Comparison of ENCODE assay signal across 8 mouse cellular contexts in genomic region chr10:83361643-83362382, GRCm38 (mm10). TPM values are rescaled to one million over a fixed set of nuclear protein-coding genes. Genes with fewer than 3 reads are reported as not detected.
DNase-seq lines count a peak whose midpoint lies in the region; ATAC-seq and TF ChIP-seq lines count a peak whose summit lies in the region.

No protein-coding gene starts in this region.

- H3K4me1 ChIP-seq in liver, adult 2 months (ENCODE audit: control insufficient read depth, insufficient read depth, low read length), result peaks cover 2% of the 10 kb centered on the region; the same call in 1 of the 2 replicates
- H3K4me1 ChIP-seq in embryonic facial prominence, embryonic 14.5 days (ENCODE audit: control insufficient read depth, insufficient read depth, low read length), result peaks cover 11% of the 10 kb centered on the region
- no peaks in the 10 kb centered on the region for H3K4me1 ChIP-seq in hindbrain, postnatal 0 days (ENCODE audit: insufficient read depth, low read length)

- no peak for ATAC-seq in Patski
- no peak for ATAC-seq in embryonic facial prominence, embryonic 14.5 days (ENCODE audit: low read depth)
- ATAC-seq in hindbrain, postnatal 0 days, result no peak
- ATAC-seq in megakaryocyte progenitor cell, adult 5-6 weeks (replicated peaks; ENCODE audit: poor library complexity), result peak; percentile 49

- peak overlapping the region; percentile 73 for H3K4me2 ChIP-seq in embryonic facial prominence, embryonic 14.5 days (ENCODE audit: low read depth, low read length)
- peak overlapping the region; percentile 87; the same call in 1 of the 2 replicates for H3K4me2 ChIP-seq in hindbrain, postnatal 0 days (ENCODE audit: low read depth, low read length)

- H3K9ac ChIP-seq in liver, adult 2 months (ENCODE audit: low read depth, low read length), result no peak overlapping the region
- H3K9ac ChIP-seq in embryonic facial prominence, embryonic 14.5 days (ENCODE audit: low read depth, low read length), result no peak overlapping the region; the same call in 1 of the 2 replicates
- H3K9ac ChIP-seq in hindbrain, postnatal 0 days (replicated peaks; ENCODE audit: low read length), result no peak overlapping the region

- TF ChIP-seq CTCF in liver, adult 2 months (IDR thresholded peaks at IDR 0.05; ENCODE audit: low read depth, low read length), result peak; percentile 19; the same call in 1 of the 2 replicates
- TF ChIP-seq CTCF in Patski (IDR thresholded peaks at IDR 0.05), result peak; percentile 67
- peak; percentile 68 for TF ChIP-seq CTCF in hindbrain, postnatal 0 days (IDR thresholded peaks at IDR 0.05; ENCODE audit: low read depth)

- no peak overlapping the region for H3K27ac ChIP-seq in liver, adult 2 months (replicated peaks; ENCODE audit: insufficient read depth, low read depth, low read length)
- H3K27ac ChIP-seq in embryonic facial prominence, embryonic 14.5 days (replicated peaks; ENCODE audit: low read depth, low read length), result no peak overlapping the region
- H3K27ac ChIP-seq in hindbrain, postnatal 0 days, result no peak overlapping the region

- no peak for TF ChIP-seq POLR2A in liver, adult 2 months (IDR thresholded peaks at IDR 0.05; ENCODE audit: extremely low read depth, insufficient read depth, low read length)

- WGBS in liver, adult 2 months, result 65% methylated on average over 5 of the region's 5 CpGs
- WGBS in embryonic facial prominence, embryonic 14.5 days, result 42% methylated on average over 5 of the region's 5 CpGs
- WGBS in hindbrain, postnatal 0 days, result 39% methylated on average over 5 of the region's 5 CpGs

- in situ Hi-C loops in Patski (cut with MboI; ENCODE audit: low pct_unique_long_range_greater_than_20kb), result loop anchor here (5.0 kb wide), 1 partner anchor 180 kb away; the partner anchor contains the start of gene Washc4

- DNase-seq in liver, adult 2 months (ENCODE audit: extremely low read depth, low read depth, low spot score), result peak; percentile 22
- DNase-seq in liver (no peak), Patski (ENCODE audit: low read depth, low spot score) (no peak)
- DNase-seq in embryonic facial prominence, embryonic 14.5 days (ENCODE audit: low spot score), result peak; percentile 56
- peak; percentile 69 for DNase-seq in hindbrain, postnatal 0 days (ENCODE audit: low spot score)
- no peak for DNase-seq in urinary bladder, postnatal 4 days (ENCODE audit: low spot score in 2 of 2)
- no peak for DNase-seq in natural killer cell, adult 2 months (ENCODE audit: low spot score in 2 of 2)

- no peak overlapping the region for H3K4me3 ChIP-seq in liver, adult 2 months (ENCODE audit: insufficient read depth, low read depth, low read length)
- H3K4me3 ChIP-seq in embryonic facial prominence, embryonic 14.5 days (ENCODE audit: low read depth, low read length), result peak overlapping the region; percentile 88; the same call in 1 of the 2 replicates
- no peak overlapping the region for H3K4me3 ChIP-seq in hindbrain, postnatal 0 days (ENCODE audit: low read length)

- no peaks in the 10 kb centered on the region for H3K9me3 ChIP-seq in embryonic facial prominence, embryonic 14.5 days (ENCODE audit: control insufficient read depth, low read length)
- H3K9me3 ChIP-seq in hindbrain, postnatal 0 days (ENCODE audit: low read length), result no peaks in the 10 kb centered on the region

- no peaks in the 10 kb centered on the region for H3K27me3 ChIP-seq in liver, adult 2 months (ENCODE audit: control insufficient read depth, insufficient read depth, low read length)
- no peaks in the 10 kb centered on the region for H3K27me3 ChIP-seq in Patski
- H3K27me3 ChIP-seq in embryonic facial prominence, embryonic 14.5 days (replicated peaks; ENCODE audit: control insufficient read depth, insufficient read depth, low read length), result no peaks in the 10 kb centered on the region
- no peaks in the 10 kb centered on the region for H3K27me3 ChIP-seq in hindbrain, postnatal 0 days (ENCODE audit: insufficient read depth, low read length)

- CTCF ChIA-PET in Patski (lab: Charles Lee), result no interaction called here

- POLR2A ChIA-PET in Patski (lab: Charles Lee), result interaction anchor here (0.7 kb wide), 1 partner anchor 498 kb away, joined by 4 read pairs; no protein-coding TSS in a partner anchor

- peaks cover 13% of the 10 kb centered on the region for H3K36me3 ChIP-seq in liver, adult 2 months (ENCODE audit: control insufficient read depth, insufficient read depth, low read length)
- peaks cover 41% of the 10 kb centered on the region for H3K36me3 ChIP-seq in embryonic facial prominence, embryonic 14.5 days (ENCODE audit: control insufficient read depth, insufficient read depth, low read length)
- H3K36me3 ChIP-seq in hindbrain, postnatal 0 days (ENCODE audit: insufficient read depth, low read length), result peaks cover 32% of the 10 kb centered on the region

- peaks cover 7% of the 10 kb centered on the region; the same call in 1 of the 2 replicates for H3K79me2 ChIP-seq in liver, adult 2 months (ENCODE audit: control insufficient read depth, insufficient read depth, low read length)

RNA-seq across cellular contexts. Expression of gene D10Wsu102e, which starts 1.8 kb away (rescaled TPM):
- total RNA-seq in liver, adult 2 months (2014; rRNA removed), result 0.28 and 0.34 TPM in 2 replicates
- polyA plus RNA-seq in liver, adult 2 months (2012; rRNA removed), result 0.12 and 0.13 TPM in 2 replicates
- 0.90 TPM for polyA plus RNA-seq in Patski (2021)
- polyA plus RNA-seq in embryonic facial prominence, embryonic 14.5 days (2014; fragmentation: Nextera tagmentation; extraction: Ambion mirVana), result 0.60 and 0.63 TPM in 2 replicates
- total RNA-seq in hindbrain, postnatal 0 days (2014; rRNA removed), result 2.1 and 2.2 TPM in 2 replicates
- polyA plus RNA-seq in hindbrain, postnatal 0 days (2015; fragmentation: Nextera tagmentation; extraction: Ambion mirVana), result 0.60 and 0.61 TPM in 2 replicates
- total RNA-seq in megakaryocyte progenitor cell, adult 5-6 weeks (2015), result 0.88 and 1.2 TPM in 2 replicates
- total RNA-seq in megakaryocyte progenitor cell, adult 5-6 weeks (2017), result 0.87 and 1.0 TPM in 2 replicates

RNA-seq across cellular contexts. Expression of gene Slc41a2, which starts 24.1 kb away (rescaled TPM):
- 7.4 and 9.5 TPM in 2 replicates for total RNA-seq in liver, adult 2 months (2014; rRNA removed)
- polyA plus RNA-seq in liver, adult 2 months (2012; rRNA removed), result 4.3 and 4.5 TPM in 2 replicates
- polyA plus RNA-seq in Patski (2021), result 30.0 TPM
- polyA plus RNA-seq in embryonic facial prominence, embryonic 14.5 days (2014; fragmentation: Nextera tagmentation; extraction: Ambion mirVana), result 3.9 and 4.9 TPM in 2 replicates
- 29.8 and 43.1 TPM in 2 replicates for total RNA-seq in hindbrain, postnatal 0 days (2014; rRNA removed)
- 10.3 and 10.8 TPM in 2 replicates for polyA plus RNA-seq in hindbrain, postnatal 0 days (2015; fragmentation: Nextera tagmentation; extraction: Ambion mirVana)
- total RNA-seq in megakaryocyte progenitor cell, adult 5-6 weeks (2015), result 0.05 and 0.15 TPM in 2 replicates
- 0.27 and 1.2 TPM in 2 replicates for total RNA-seq in megakaryocyte progenitor cell, adult 5-6 weeks (2017)

Comparison
In these comparisons a context has a peak if more than half of its experiments do, and no peak if none do; other contexts are left out.
1. DNase-seq: peak in liver, adult 2 months (single experiment), embryonic facial prominence, embryonic 14.5 days (single experiment) and hindbrain, postnatal 0 days (single experiment); none in liver (single experiment), Patski (single experiment), urinary bladder, postnatal 4 days (0 of 2) and natural killer cell, adult 2 months (0 of 2).
2. Peak in every context shown above with its lines, with median percentiles within 50 percentile points of each other: CTCF ChIP-seq.